Mouse (Mus musculus): Measurements from ENCODE around the gene Ralgapa1. TPM values are rescaled to one million over a fixed set of nuclear protein-coding genes. Genes with fewer than 3 reads are reported as not detected.

Gene Ralgapa1
- total and polyA plus RNA-seq, 3 experiments = 14.1 to 111 (median 29.7) TPM

DNA sequence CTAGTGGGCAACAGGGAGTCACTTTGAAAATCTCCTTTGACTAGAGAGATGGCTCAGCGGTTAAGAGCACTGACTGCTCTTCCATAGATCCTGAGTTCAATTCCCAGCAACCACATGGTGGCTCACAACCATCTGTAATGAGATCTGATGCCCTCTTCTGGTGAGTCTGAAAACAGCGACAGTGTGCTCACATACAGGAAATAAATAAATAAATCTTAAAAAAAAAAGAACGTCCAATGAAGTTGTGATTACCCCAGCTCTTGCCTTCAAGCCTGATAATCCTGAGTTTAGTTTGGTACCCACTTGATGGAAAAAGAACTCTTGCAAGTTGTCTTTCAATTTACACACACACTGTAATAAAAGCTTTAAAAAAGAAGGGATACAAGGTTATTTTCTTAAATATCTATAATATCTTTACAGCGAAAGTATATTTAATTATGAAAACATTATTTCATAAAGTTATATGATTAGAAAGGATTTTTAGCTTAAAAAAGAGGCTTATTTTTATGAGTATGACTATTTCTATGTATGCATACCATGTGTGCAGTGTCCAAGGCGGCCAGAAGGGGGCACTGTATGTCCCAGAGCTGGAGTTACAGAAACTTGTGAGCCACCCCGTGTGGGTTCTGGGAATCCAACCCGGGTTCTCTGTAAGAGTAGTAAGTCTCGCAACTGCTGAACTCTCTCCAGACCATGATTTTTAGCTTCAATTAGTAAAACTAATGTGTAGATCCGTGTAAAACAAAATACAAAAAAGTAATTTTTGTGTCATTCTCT, 256.6 kb downstream of the Ralgapa1 start:
- H3K9me3 ChIP-seq (replicated peaks; ENCODE audit: insufficient read depth, low read length) = no peaks in the 10 kb centered on the region
- no peak overlapping the region for H3K9ac ChIP-seq (ENCODE audit: control insufficient read depth, low read depth, low read length, poor library complexity, severe bottlenecking)
- DNase-seq (ENCODE audit: low read depth, low spot score) = peak; percentile 23
- peaks cover 0 to 13% of the 10 kb centered on the region in 2 experiments; a peak in 2 of 4 replicates for H3K4me1 ChIP-seq (ENCODE audit: control insufficient read depth in 1 of 2, insufficient read depth in 2 of 2, low read length in 2 of 2)
- no peak overlapping the region for H3K27ac ChIP-seq (ENCODE audit: control insufficient read depth, low read depth, low read length)
- H3K27me3 ChIP-seq (ENCODE audit: control insufficient read depth in 1 of 2, insufficient read depth in 2 of 2, low read length in 2 of 2) = peaks cover 1 to 3% of the 10 kb centered on the region in 2 experiments; a peak in 1 of 4 replicates
- H3K4me3 ChIP-seq (ENCODE audit: control insufficient read depth in 1 of 2, insufficient read depth in 1 of 2, low read depth in 2 of 2, low read length in 2 of 2) = no peak overlapping the region
- no peaks in the 10 kb centered on the region for H3K79me2 ChIP-seq (ENCODE audit: control insufficient read depth, insufficient read depth, low read length, poor library complexity)
- no peak for TF ChIP-seq NRF1 (IDR thresholded peaks at IDR 0.05; ENCODE audit: insufficient read depth, low read depth, low read length, poor library complexity, severe bottlenecking)
- peak; percentile 45; the same call in 1 of the 2 replicates for TF ChIP-seq ZNF384 (IDR thresholded peaks at IDR 0.05; ENCODE audit: low read depth, low read length)
- no peak for TF ChIP-seq ELF1 (IDR thresholded peaks at IDR 0.05; ENCODE audit: low read depth, low read length)
- TF ChIP-seq GABPA (IDR thresholded peaks at IDR 0.05; ENCODE audit: low read depth, low read length) = no peak
- no peak for TF ChIP-seq UBTF (IDR thresholded peaks at IDR 0.05; ENCODE audit: borderline replicate concordance, insufficient read depth, low read depth, low read length)
- no peak for TF ChIP-seq KAT2A (conservative IDR thresholded peaks at IDR 0.05; ENCODE audit: low read depth, low read length)
- TF ChIP-seq E2F4 (IDR thresholded peaks at IDR 0.05; ENCODE audit: borderline replicate concordance, low read depth, low read length) = no peak
- TF ChIP-seq ZC3H11A (IDR thresholded peaks at IDR 0.05; ENCODE audit: low read depth, low read length) = no peak
- peak; percentile 38 to 62 (median 42); a peak in 5 of 6 replicates for TF ChIP-seq CTCF (IDR thresholded peaks at IDR 0.05 in 2 of 3, conservative IDR thresholded peaks at IDR 0.05 in 1 of 3; ENCODE audit: control insufficient read depth in 1 of 3, insufficient read depth in 1 of 3, low read depth in 2 of 3, low read length in 3 of 3, poor library complexity in 1 of 3, severe bottlenecking in 1 of 3)
- TF ChIP-seq GATA1 (IDR thresholded peaks at IDR 0.05; ENCODE audit: low read depth, low read length) = no peak
- TF ChIP-seq USF1 (IDR thresholded peaks at IDR 0.05; ENCODE audit: low read depth, low read length) = no peak
- TF ChIP-seq ETS1 (IDR thresholded peaks at IDR 0.05; ENCODE audit: low read depth, low read length) = no peak
- TF ChIP-seq MYC (IDR thresholded peaks at IDR 0.05; ENCODE audit: low read depth, low read length) = 0 out of 2 replicates have a peak, but pooled peaks have one; percentile 14
- TF ChIP-seq POLR2A (IDR thresholded peaks at IDR 0.05; ENCODE audit: control insufficient read depth in 1 of 2, insufficient read depth in 1 of 2, low read depth in 1 of 2, low read length in 2 of 2, poor library complexity in 1 of 2) = no peak
- TF ChIP-seq TCF12 (IDR thresholded peaks at IDR 0.05; ENCODE audit: low read depth, low read length) = no peak
- no peak for TF ChIP-seq TAL1 (IDR thresholded peaks at IDR 0.05; ENCODE audit: low read length)
- no peak for TF ChIP-seq MAFK (IDR thresholded peaks at IDR 0.05; ENCODE audit: borderline replicate concordance, low read depth, low read length)
- no peak for TF ChIP-seq MAZ (IDR thresholded peaks at IDR 0.05; ENCODE audit: low read depth, low read length)
- TF ChIP-seq SMC3 (IDR thresholded peaks at IDR 0.05; ENCODE audit: low read depth, low read length) = peak; percentile 32
- no peak for TF ChIP-seq TBP (IDR thresholded peaks at IDR 0.05; ENCODE audit: low read depth, low read length)
- TF ChIP-seq RCOR1 (IDR thresholded peaks at IDR 0.05; ENCODE audit: low read depth, low read length) = no peak
- TF ChIP-seq RAD21 (IDR thresholded peaks at IDR 0.05; ENCODE audit: low read depth, low read length) = no peak
- no peak for TF ChIP-seq NELFE (IDR thresholded peaks at IDR 0.05; ENCODE audit: low read depth, low read length)
- TF ChIP-seq CHD1 (IDR thresholded peaks at IDR 0.05; ENCODE audit: low read depth, low read length) = no peak
- H3K36me3 ChIP-seq (ENCODE audit: control insufficient read depth in 1 of 2, insufficient read depth in 2 of 2, low read length in 2 of 2) = peaks cover 0 to 7% of the 10 kb centered on the region in 2 experiments; a peak in 1 of 4 replicates
